Mouse (Mus musculus) forebrain, postnatal 0 days (tissue): Measurements from ENCODE around the gene Trim27. TPM values are rescaled to one million over a fixed set of nuclear protein-coding genes. Genes with fewer than 3 reads are reported as not detected.

ENCODE experiments used
- ATAC-seq: fragments of 200-750 bp; cut with Nextera tagmentation; 2 replicates; pipeline ENCODE4 v1.8.0; 2017; ENCODE audit warnings: mild to moderate bottlenecking, moderate library complexity
- DNase-seq: peaks from one replicate; pipeline ENCODE4 v3.0.0-alpha.2; 2015
- H3K27ac ChIP-seq: fragments of 300-500 bp; sonication (generic); 2 replicates; pipeline ENCODE4 v1.5.1; 2014; ENCODE audit warnings: low read depth, mild to moderate bottlenecking, antibody characterized with exemption, low read length, moderate library complexity, mixed read lengths
- H3K27me3 ChIP-seq: fragments of 300-500 bp; sonication (generic); 2 replicates; pipeline ENCODE4 v1.6.1; 2014; ENCODE audit warnings: mild to moderate bottlenecking, low read length, mixed read lengths; ENCODE audit not compliant: insufficient read depth
- H3K36me3 ChIP-seq: fragments of 300-500 bp; sonication (generic); 2 replicates; pipeline ENCODE4 v1.6.1; 2014; ENCODE audit warnings: mild to moderate bottlenecking, moderate library complexity; ENCODE audit not compliant: insufficient read depth
- H3K4me1 ChIP-seq: fragments of 300-500 bp; sonication (generic); 2 replicates; pipeline ENCODE4 v1.6.1; 2014; ENCODE audit warnings: antibody characterized with exemption; ENCODE audit not compliant: insufficient read depth
- H3K4me2 ChIP-seq: fragments of 300-500 bp; sonication (generic); 2 replicates; pipeline ENCODE4 v1.6.1; 2014; ENCODE audit warnings: low read depth, mild to moderate bottlenecking, moderate library complexity
- H3K4me3 ChIP-seq: fragments of 300-500 bp; sonication (generic); 2 replicates; pipeline ENCODE4 v1.5.1; 2014; ENCODE audit warnings: low read depth, low read length, mixed read lengths
- H3K9ac ChIP-seq: fragments of 300-500 bp; sonication (generic); 2 replicates; pipeline ENCODE4 v1.6.1; 2014; ENCODE audit warnings: mild to moderate bottlenecking
- H3K9me3 ChIP-seq: fragments of 300-500 bp; sonication (generic); 2 replicates; pipeline ENCODE4 v1.6.1; 2016; ENCODE audit warnings: low read length
- CTCF ChIP-seq: sonication (generic); IDR thresholded peaks from 2 replicates; pipeline ENCODE4 v1.5.1; 2016; ENCODE audit warnings: antibody characterized with exemption, control low read depth, low read depth
- WGBS: fragments of 180-500 bp; shearing (Covaris S2); extraction: QIAGEN DNeasy Blood & Tissue Kit; methylation state at CpG from one replicate; pipeline ENCODE4 v1.1.7; 2014; 5-methylcytosine and 5-hydroxymethylcytosine counted together
- polyA plus RNA-seq: library from polyadenylated mRNA; unstranded; fragments of >200 nt; fragmentation: Nextera tagmentation; extraction: Ambion mirVana; gene quantifications from 2 replicates; pipeline ENCODE4 v1.2.1, GENCODE M21; 2015
- total RNA-seq: library from RNA; depleted of rRNA; stranded (reverse); fragments of >200 nt; gene quantifications from 2 replicates; pipeline ENCODE4 v1.2.3, GENCODE M21; 2014; rRNA removed

Trim27 gene
- total RNA-seq (81.7 and 90.9 TPM in 2 replicates), polyA plus RNA-seq (72.7 and 85.3 TPM in 2 replicates)

DNA sequence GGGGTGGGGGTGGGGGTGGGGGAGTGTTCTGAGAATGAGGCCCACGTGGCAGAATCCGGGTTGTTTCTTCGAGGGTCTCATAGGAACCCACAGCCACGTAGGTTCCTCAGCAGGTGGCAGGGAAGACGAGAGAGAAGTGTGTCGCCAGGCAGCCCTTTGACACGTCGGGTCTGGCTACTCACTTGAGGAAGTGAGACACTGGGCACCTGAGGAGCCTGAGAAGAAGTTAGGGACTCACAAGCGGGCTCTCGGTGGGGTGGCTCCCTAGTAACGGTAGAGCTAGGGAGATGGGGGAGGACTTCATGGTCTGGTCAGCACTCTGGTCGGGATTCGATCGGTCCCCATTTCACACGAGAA, at the start of gene Trim27:
Gene Trim27, plus strand, starts transcription at position 79 of the 357 bp plus-strand sequence.
- no peak for TF ChIP-seq CTCF
- Histone ChIP-seq H3K4me1 (peaks cover 13% of the 10 kb centered on the region), H3K4me3 (peak within 1 kb of the TSS; percentile 81), H3K9ac (peak within 1 kb of the TSS; percentile 83), H3K9me3 (no peaks in the 10 kb centered on the region), H3K4me2 (peak within 1 kb of the TSS; percentile 76), H3K27me3 (no peaks in the 10 kb centered on the region), H3K36me3 (peaks cover 16% of the 10 kb centered on the region), H3K27ac (peak within 1 kb of the TSS; percentile 88)
- 1% methylated on average over 15 of the region's 15 CpGs for WGBS
- DNase-seq (no peak), ATAC-seq (peak; percentile 19)

DNA sequence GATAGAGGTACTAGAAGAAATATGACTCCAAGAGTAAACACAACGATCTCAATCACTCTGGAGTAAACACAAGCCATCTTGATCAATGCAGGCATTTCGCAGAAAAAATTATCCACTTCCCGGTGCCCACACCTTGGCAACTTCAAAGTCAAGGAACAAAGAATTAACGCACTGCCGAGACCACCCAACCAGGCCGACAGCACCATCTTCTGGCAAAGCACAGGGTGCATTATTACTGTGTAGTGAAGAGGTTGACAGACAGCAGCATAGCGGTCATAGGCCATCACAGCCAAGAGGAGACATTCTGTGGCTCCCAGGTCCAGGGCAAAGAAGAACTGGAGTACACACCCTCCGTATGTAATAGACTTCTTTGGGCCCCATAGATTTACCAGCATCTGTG, 36.8 kb upstream of the Trim27 start:
- H3K4me1 ChIP-seq: no peaks in the 10 kb centered on the region
- no peak for DNase-seq
- H3K4me2 ChIP-seq: no peak overlapping the region
- no peaks in the 10 kb centered on the region for H3K27me3 ChIP-seq
- TF ChIP-seq CTCF: peak; percentile 43
- WGBS: 58% methylated on average over 8 of the region's 8 CpGs
- no peaks in the 10 kb centered on the region for H3K9me3 ChIP-seq
- no peaks in the 10 kb centered on the region for H3K36me3 ChIP-seq
- H3K9ac ChIP-seq: no peak overlapping the region
- H3K4me3 ChIP-seq: no peak overlapping the region
- no peak overlapping the region for H3K27ac ChIP-seq
- ATAC-seq: no peak

DNA sequence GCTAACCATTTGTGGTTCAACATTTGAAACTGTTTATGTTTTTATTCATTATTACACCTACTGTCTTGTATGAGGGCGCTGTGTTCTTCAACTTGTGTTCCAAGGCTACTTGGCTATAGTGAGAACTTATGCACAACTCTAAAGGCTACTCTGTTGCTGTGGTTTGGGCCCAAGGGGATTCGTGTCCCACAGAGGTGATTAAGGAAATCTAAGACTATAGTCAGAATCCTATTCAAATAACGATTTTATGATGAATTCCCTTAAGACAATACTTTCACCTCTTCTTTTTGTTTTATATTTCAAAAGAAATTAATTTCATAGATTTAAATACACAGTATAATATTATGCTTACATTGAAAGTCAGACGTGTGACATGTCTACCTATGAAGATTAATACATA, 33.5 kb upstream of the Trim27 start, which contains the start of gene Olfr1368:
Gene Olfr1368, minus strand, starts transcription at position 101 of the 400 bp plus-strand sequence.
- ATAC-seq: no peak
- H3K36me3 ChIP-seq: no peaks in the 10 kb centered on the region
- no peaks in the 10 kb centered on the region for H3K4me1 ChIP-seq

DNA sequence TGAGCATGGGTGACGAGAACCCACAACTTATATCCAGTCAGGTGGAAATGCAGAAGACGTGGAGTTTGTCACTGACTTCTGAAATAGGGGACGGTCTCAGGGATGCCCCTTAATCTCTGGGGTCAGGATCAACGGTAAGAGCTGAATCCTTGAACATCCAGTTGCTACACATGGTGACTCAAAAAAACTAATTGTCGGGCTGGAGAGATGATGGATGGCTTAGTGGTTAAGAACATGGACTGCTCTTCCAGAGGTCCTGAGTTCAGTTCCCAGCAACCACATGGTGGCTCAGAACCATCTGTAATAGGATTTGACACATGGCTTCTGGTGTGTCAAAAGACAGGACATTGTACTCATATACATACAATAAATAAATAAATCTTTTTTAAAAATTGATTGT, 23.4 kb upstream of the Trim27 start:
- H3K9ac ChIP-seq: no peak overlapping the region
- H3K4me1 ChIP-seq: no peaks in the 10 kb centered on the region
- DNase-seq: no peak
- H3K4me3 ChIP-seq: no peak overlapping the region
- TF ChIP-seq CTCF: no peak
- no peak overlapping the region for H3K4me2 ChIP-seq
- 85% methylated on average over 5 of the region's 5 CpGs for WGBS
- H3K36me3 ChIP-seq: no peaks in the 10 kb centered on the region
- no peak overlapping the region for H3K27ac ChIP-seq
- no peaks in the 10 kb centered on the region for H3K9me3 ChIP-seq
- no peak for ATAC-seq
- H3K27me3 ChIP-seq: no peaks in the 10 kb centered on the region

More for the DNA sequence above, 33.5 kb upstream of the Trim27 start, which contains the start of gene Olfr1368:
- no peak for DNase-seq
- Histone ChIP-seq H3K9ac (no peak within 1 kb of the TSS), H3K4me2 (no peak within 1 kb of the TSS), H3K27ac (no peak within 1 kb of the TSS), H3K9me3 (no peaks in the 10 kb centered on the region), H3K27me3 (no peaks in the 10 kb centered on the region), H3K4me3 (no peak within 1 kb of the TSS)
- WGBS: 76% methylated on average over 4 of the region's 4 CpGs
- no peak for TF ChIP-seq CTCF

DNA sequence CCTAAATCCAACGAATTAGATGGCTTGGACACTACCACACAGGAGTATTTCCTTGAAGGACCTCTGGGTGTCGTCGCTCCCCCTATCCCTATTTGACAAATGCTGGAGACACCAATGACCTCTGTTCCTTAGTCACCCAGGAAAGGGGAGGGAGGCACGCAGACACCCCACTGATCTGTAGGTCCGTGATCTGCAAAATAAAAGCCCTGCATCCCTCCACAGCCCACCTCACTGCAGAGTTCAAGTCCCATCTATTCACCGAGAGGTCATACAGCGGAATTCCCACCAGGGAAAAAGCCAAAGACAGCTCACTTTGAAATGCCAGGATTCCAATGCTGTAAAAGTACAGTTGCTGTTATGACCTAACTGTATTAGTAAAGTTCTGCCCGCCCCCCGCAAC, 21.2 kb upstream of the Trim27 start:
- peak overlapping the region; percentile 92 for H3K4me2 ChIP-seq
- H3K4me1 ChIP-seq: no peaks in the 10 kb centered on the region
- TF ChIP-seq CTCF: 0 out of 2 replicates have a peak, but pooled peaks have one; percentile 3
- no peak overlapping the region for H3K4me3 ChIP-seq
- DNase-seq (no peak), ATAC-seq (no peak)
- no peak overlapping the region for H3K9ac ChIP-seq
- H3K27me3 ChIP-seq: no peaks in the 10 kb centered on the region
- H3K27ac ChIP-seq: no peak overlapping the region
- 6% methylated on average over 9 of the region's 9 CpGs for WGBS
- H3K36me3 ChIP-seq: no peaks in the 10 kb centered on the region
- no peaks in the 10 kb centered on the region for H3K9me3 ChIP-seq

DNA sequence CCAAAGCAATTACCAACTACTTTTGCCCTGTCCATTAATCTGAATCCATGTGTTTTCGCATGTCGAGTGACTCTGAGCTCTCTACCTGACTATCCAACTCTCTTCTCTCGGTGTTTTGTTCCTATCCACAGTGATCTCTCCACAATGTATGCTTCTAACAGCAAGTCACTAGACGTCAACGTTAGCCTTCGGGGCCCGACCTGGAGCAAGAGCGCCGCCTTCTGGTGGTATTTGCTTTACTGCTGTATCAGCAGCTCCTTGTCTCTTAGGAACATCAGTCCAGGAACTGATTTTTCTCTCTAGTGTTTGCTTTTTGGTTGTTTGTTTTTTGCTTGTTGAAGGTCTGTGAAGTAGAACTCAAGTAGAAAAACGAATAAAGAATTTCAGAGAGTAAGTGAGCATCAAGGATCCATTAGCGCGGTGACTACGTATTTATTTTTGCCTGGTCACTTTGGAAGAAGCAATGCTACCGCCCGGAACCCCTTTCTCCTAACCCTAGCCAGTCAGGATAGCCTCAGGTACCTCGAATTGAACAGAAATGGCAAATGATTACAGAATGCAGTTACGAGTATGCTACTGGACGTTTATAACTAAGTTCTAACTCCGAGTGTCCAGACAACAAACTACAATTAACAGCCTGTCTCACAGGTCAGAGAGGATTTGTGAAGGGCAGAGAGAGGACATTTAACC, 20.3 kb upstream of the Trim27 start:
- WGBS: 1% methylated on average over 19 of the region's 19 CpGs
- Histone ChIP-seq H3K27me3 (no peaks in the 10 kb centered on the region), H3K9me3 (no peaks in the 10 kb centered on the region), H3K36me3 (no peaks in the 10 kb centered on the region), H3K9ac (peak overlapping the region; percentile 51), H3K27ac (no peak overlapping the region), H3K4me2 (peak overlapping the region; percentile 92), H3K4me3 (peak overlapping the region; percentile 61), H3K4me1 (no peaks in the 10 kb centered on the region)
- peak; percentile 90 for TF ChIP-seq CTCF
- DNase-seq: peak; percentile 88
- peak; percentile 51 for ATAC-seq

DNA sequence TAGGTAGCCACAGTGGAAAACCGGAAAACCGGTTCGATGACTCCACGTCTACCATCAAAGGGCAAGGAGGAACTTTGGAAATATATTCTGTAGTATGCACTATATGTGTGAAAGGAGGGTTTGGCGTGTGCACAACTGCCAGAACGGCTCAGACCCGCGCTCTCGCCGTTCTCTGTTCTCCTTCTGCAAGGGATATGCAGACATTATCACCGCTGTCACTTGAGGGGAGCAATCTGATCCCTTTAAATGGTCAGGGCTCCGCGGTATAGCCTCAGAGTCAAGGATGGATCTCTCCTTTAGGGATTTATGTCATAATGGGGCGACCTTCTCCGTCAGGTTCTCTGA, 19.8 kb upstream of the Trim27 start:
- peak; percentile 30 for DNase-seq
- Histone ChIP-seq H3K27ac (no peak overlapping the region), H3K27me3 (no peaks in the 10 kb centered on the region), H3K4me3 (peak overlapping the region; percentile 61), H3K36me3 (no peaks in the 10 kb centered on the region), H3K4me1 (no peaks in the 10 kb centered on the region), H3K9me3 (no peaks in the 10 kb centered on the region), H3K9ac (peak overlapping the region; percentile 51), H3K4me2 (peak overlapping the region; percentile 92)
- no peak for ATAC-seq
- TF ChIP-seq CTCF: no peak
- WGBS: 2% methylated on average over 15 of the region's 15 CpGs
